Mouse (Mus musculus) forebrain, embryonic 11.5 days (tissue): ENCODE results near the gene Obox2. TPM values are rescaled to one million over a fixed set of nuclear protein-coding genes. Genes with fewer than 3 reads are reported as not detected.
"Not testable (repeated sequence)": the region's sequence is repeated elsewhere in the genome, so short reads cannot be mapped to it uniquely, and the experiment has no call there.

ENCODE experiments used
- ATAC-seq: fragments of 200-750 bp; cut with Nextera tagmentation; replicated peaks from 2 replicates; pipeline ENCODE4 v1.8.0; 2017; ENCODE audit warnings: moderate TSS enrichment; ENCODE audit not compliant: low FRiP score
- DNase-seq: peaks from one replicate; pipeline ENCODE4 v3.0.0-alpha.2; 2017; ENCODE audit warnings: low spot score
- H3K27ac ChIP-seq: fragments of 300-500 bp; sonication (generic); 2 replicates; pipeline ENCODE4 v1.5.1; 2014; ENCODE audit warnings: low read depth, low read length
- H3K27me3 ChIP-seq: fragments of 300-500 bp; sonication (generic); 2 replicates; pipeline ENCODE4 v1.6.1; 2014; ENCODE audit warnings: mild to moderate bottlenecking, low read length, mixed read lengths; ENCODE audit not compliant: control insufficient read depth, insufficient read depth
- H3K36me3 ChIP-seq: fragments of 300-500 bp; sonication (generic); 2 replicates; pipeline ENCODE4 v1.6.1; 2014; ENCODE audit warnings: mild to moderate bottlenecking, low read length, moderate library complexity, mixed read lengths; ENCODE audit not compliant: control insufficient read depth, insufficient read depth
- H3K4me1 ChIP-seq: fragments of 300-500 bp; sonication (generic); replicated peaks from 2 replicates; pipeline ENCODE4 v1.6.1; 2014; ENCODE audit warnings: low read length, mixed read lengths; ENCODE audit not compliant: control insufficient read depth, insufficient read depth
- H3K4me2 ChIP-seq: fragments of 300-500 bp; sonication (generic); 2 replicates; pipeline ENCODE4 v1.6.1; 2014; ENCODE audit warnings: low read depth, mild to moderate bottlenecking, low read length, moderate library complexity, mixed read lengths; ENCODE audit not compliant: severe bottlenecking
- H3K4me3 ChIP-seq: fragments of 300-500 bp; sonication (generic); 2 replicates; pipeline ENCODE4 v1.5.1; 2014; ENCODE audit warnings: low read depth, low read length
- H3K9ac ChIP-seq: fragments of 300-500 bp; sonication (generic); 2 replicates; pipeline ENCODE4 v1.6.1; 2014; ENCODE audit warnings: low read length
- H3K9me3 ChIP-seq: fragments of 300-500 bp; sonication (generic); 2 replicates; pipeline ENCODE4 v1.6.1; 2016; ENCODE audit warnings: low read length, mixed read lengths; ENCODE audit not compliant: control insufficient read depth
- WGBS: fragments of 180-500 bp; shearing (Covaris S2); extraction: QIAGEN DNeasy Blood & Tissue Kit; methylation state at CpG from one replicate; pipeline ENCODE4 v1.1.7; 2014; 5-methylcytosine and 5-hydroxymethylcytosine counted together
- polyA plus RNA-seq: library from polyadenylated mRNA; unstranded; fragments of >200 nt; fragmentation: Nextera tagmentation; extraction: Ambion mirVana; gene quantifications from 2 replicates; pipeline ENCODE4 v1.2.1, GENCODE M21; 2014

Obox2 gene
- polyA plus RNA-seq, result not detected in 2 replicates

- not testable (repeated sequence) for H3K27ac ChIP-seq, ATAC-seq, H3K9ac ChIP-seq, H3K36me3 ChIP-seq, H3K4me3 ChIP-seq, H3K9me3 ChIP-seq, H3K27me3 ChIP-seq, DNase-seq, H3K4me1 ChIP-seq, H3K4me2 ChIP-seq
- no CpG with 5 or more reads among the region's 2 CpGs for WGBS
Observed at GRCm38 (mm10) chr7:15388421-15388998, at the start of gene Obox2, which contains the start of gene Obox1. TSS of gene Obox2 (plus strand) at chr7:15388721. TSS of gene Obox1 (plus strand) at chr7:15388948.

GRCm38 (mm10) chr7:15399147-15399874 is 10.8 kb downstream of the Obox2 start:
- not testable (repeated sequence) for H3K27ac ChIP-seq, H3K36me3 ChIP-seq, ATAC-seq, H3K9me3 ChIP-seq, DNase-seq, H3K9ac ChIP-seq, H3K4me1 ChIP-seq, H3K27me3 ChIP-seq, H3K4me2 ChIP-seq, H3K4me3 ChIP-seq
- 63% methylated on average over 3 of the region's 3 CpGs for WGBS

GRCm38 (mm10) chr7:15406816-15407215 is 18.3 kb downstream of the Obox2 start:
- not testable (repeated sequence) for ATAC-seq, H3K4me1 ChIP-seq, H3K27ac ChIP-seq, H3K4me3 ChIP-seq, H3K4me2 ChIP-seq, H3K36me3 ChIP-seq, DNase-seq, H3K9me3 ChIP-seq, H3K9ac ChIP-seq, H3K27me3 ChIP-seq
- WGBS, result 91% methylated on average over 10 of the region's 10 CpGs

- DNase-seq, H3K36me3 ChIP-seq, H3K4me1 ChIP-seq, H3K4me2 ChIP-seq, ATAC-seq, H3K4me3 ChIP-seq, H3K9me3 ChIP-seq, H3K9ac ChIP-seq, H3K27me3 ChIP-seq, H3K27ac ChIP-seq: not testable (repeated sequence)
- WGBS, result 85% methylated on average over 8 of the region's 9 CpGs
Observed at GRCm38 (mm10) chr7:15418046-15418445, 29.5 kb downstream of the Obox2 start.

- DNase-seq, result peak; percentile 21
- WGBS, result 84% methylated on average over 3 of the region's 4 CpGs
- H3K36me3 ChIP-seq, H3K4me1 ChIP-seq, H3K4me3 ChIP-seq, ATAC-seq, H3K27me3 ChIP-seq, H3K9me3 ChIP-seq, H3K9ac ChIP-seq, H3K27ac ChIP-seq, H3K4me2 ChIP-seq: not testable (repeated sequence)
Observed at GRCm38 (mm10) chr7:15425537-15425936, 37.0 kb downstream of the Obox2 start.

Other genes with a start within 250 kb of the Obox2 start
- not detected in 2 replicates for gene Obox1, start 227 bp downstream of the Obox2 start, polyA plus RNA-seq